Mouse (Mus musculus) hindbrain, embryonic 15.5 days (tissue): ENCODE measurements around the gene Cpa1. TPM values are rescaled to one million over a fixed set of nuclear protein-coding genes. Genes with fewer than 3 reads are reported as not detected.

Source experiments
- ATAC-seq: fragments of 200-750 bp; cut with Nextera tagmentation; 2 replicates; pipeline ENCODE4 v1.8.0; 2017; ENCODE audit warnings: low read depth, moderate number of reproducible peaks, moderate TSS enrichment; ENCODE audit not compliant: low FRiP score
- H3K27ac ChIP-seq: fragments of 300-500 bp; sonication (generic); replicated peaks from 2 replicates; pipeline ENCODE4 v1.5.1; 2015; ENCODE audit warnings: mild to moderate bottlenecking, inconsistent platforms
- H3K27me3 ChIP-seq: fragments of 300-500 bp; sonication (generic); 2 replicates; pipeline ENCODE4 v1.6.1; 2015; ENCODE audit warnings: control low read depth, inconsistent platforms
- H3K36me3 ChIP-seq: fragments of 300-500 bp; sonication (generic); 2 replicates; pipeline ENCODE4 v1.6.1; 2015; ENCODE audit warnings: control low read depth, inconsistent platforms
- H3K4me1 ChIP-seq: fragments of 300-500 bp; sonication (generic); replicated peaks from 2 replicates; pipeline ENCODE4 v1.6.1; 2015; ENCODE audit warnings: control low read depth, inconsistent platforms
- H3K4me2 ChIP-seq: fragments of 300-500 bp; sonication (generic); 2 replicates; pipeline ENCODE4 v1.6.1; 2015; ENCODE audit warnings: moderate library complexity, mild to moderate bottlenecking, inconsistent platforms
- H3K4me3 ChIP-seq: fragments of 300-500 bp; sonication (generic); 2 replicates; pipeline ENCODE4 v1.5.1; 2015; ENCODE audit warnings: mild to moderate bottlenecking, inconsistent platforms
- H3K9ac ChIP-seq: fragments of 300-500 bp; sonication (generic); 2 replicates; pipeline ENCODE4 v1.6.1; 2015; ENCODE audit warnings: inconsistent platforms
- H3K9me3 ChIP-seq: fragments of 300-500 bp; sonication (generic); 2 replicates; pipeline ENCODE4 v1.6.1; 2016; ENCODE audit warnings: control low read depth, inconsistent platforms
- WGBS: fragments of 180-500 bp; shearing (Covaris S2); methylation state at CpG from one replicate; pipeline ENCODE4 v1.1.7; 2015; 5-methylcytosine and 5-hydroxymethylcytosine counted together
- polyA plus RNA-seq: library from polyadenylated mRNA; unstranded; fragments of >200 nt; fragmentation: Nextera tagmentation; extraction: Ambion mirVana; gene quantifications from 2 replicates; pipeline ENCODE4 v1.2.1, GENCODE M21; 2015

Cpa1 gene
- polyA plus RNA-seq, 1 experiment from 2014 or later, result 0.73 TPM

DNA sequence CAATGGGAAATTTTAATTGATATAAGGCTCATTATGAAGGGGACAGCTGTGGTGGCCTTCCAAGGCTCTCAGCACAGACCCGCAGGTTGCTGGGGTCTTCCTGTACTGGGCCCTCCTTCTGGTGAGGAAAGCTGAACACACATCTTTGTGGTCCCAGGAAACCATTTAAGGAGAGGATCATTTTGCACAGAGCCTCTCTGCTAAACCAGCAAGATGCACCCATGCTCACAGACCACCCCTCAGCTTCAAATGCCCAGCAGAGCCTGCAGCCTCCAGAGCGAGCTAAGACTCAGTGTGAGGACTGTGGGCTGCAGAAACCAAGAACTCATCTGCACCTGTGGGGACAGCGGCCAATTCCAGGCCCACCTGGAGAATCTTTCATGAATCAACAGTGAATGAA, 15.9 kb downstream of the Cpa1 start:
- no peak overlapping the region for H3K4me3 ChIP-seq
- H3K27ac ChIP-seq, result peak overlapping the region; percentile 74
- no peaks in the 10 kb centered on the region for H3K36me3 ChIP-seq
- peaks cover 39% of the 10 kb centered on the region for H3K4me1 ChIP-seq
- H3K27me3 ChIP-seq, result no peaks in the 10 kb centered on the region
- 67% methylated on average over 3 of the region's 3 CpGs for WGBS
- ATAC-seq, result no peak
- H3K9ac ChIP-seq, result no peak overlapping the region
- H3K4me2 ChIP-seq, result no peak overlapping the region
- H3K9me3 ChIP-seq, result no peaks in the 10 kb centered on the region

DNA sequence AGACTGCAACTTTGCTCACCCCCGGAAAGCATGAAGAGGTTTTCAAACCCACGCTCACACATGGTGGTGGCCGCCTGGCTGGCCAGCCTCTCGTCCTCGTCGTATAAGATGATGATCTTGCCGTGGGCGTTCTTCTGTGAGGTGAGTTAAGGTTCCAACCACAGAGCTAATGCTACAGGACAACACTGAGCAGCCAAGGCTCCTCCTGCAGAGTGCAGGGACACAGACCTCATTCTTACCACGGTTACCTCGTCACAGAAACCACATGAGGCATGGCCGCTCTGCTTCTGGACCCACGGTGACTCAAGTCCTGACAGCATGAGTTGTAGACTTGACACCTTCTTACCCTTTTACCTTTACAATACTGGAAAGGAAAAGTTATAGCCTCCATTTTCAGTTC, 18.3 kb downstream of the Cpa1 start:
- peaks cover 36% of the 10 kb centered on the region for H3K4me1 ChIP-seq
- no peak overlapping the region for H3K4me3 ChIP-seq
- H3K36me3 ChIP-seq, result no peaks in the 10 kb centered on the region
- no peak overlapping the region for H3K27ac ChIP-seq
- no peaks in the 10 kb centered on the region for H3K9me3 ChIP-seq
- H3K4me2 ChIP-seq, result no peak overlapping the region
- no peak for ATAC-seq
- H3K27me3 ChIP-seq, result no peaks in the 10 kb centered on the region
- no peak overlapping the region for H3K9ac ChIP-seq
- WGBS, result 93% methylated on average over 12 of the region's 12 CpGs

DNA sequence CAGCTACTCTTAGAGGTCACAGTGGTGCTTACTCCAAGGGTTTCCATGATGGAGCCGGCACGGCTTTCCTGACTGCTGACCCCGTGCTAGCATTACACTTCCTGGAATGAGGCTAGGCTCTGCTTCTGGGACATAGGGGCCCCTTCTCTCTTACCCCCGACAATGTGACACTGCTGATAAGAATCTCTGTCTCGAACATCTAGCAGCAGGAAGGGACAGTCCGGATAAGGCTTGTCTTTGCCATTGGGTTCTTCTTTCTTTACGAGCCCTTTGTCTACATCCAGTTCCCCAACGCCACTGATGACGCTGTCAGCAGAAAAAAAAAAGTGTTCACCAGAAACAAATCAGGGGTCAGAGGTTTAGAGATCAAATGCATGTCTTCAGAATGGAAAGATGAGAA, 19.6 kb downstream of the Cpa1 start:
- Histone ChIP-seq H3K4me3 (no peak overlapping the region), H3K4me2 (no peak overlapping the region), H3K27me3 (no peaks in the 10 kb centered on the region), H3K27ac (no peak overlapping the region), H3K9me3 (no peaks in the 10 kb centered on the region), H3K4me1 (peaks cover 24% of the 10 kb centered on the region), H3K9ac (no peak overlapping the region), H3K36me3 (no peaks in the 10 kb centered on the region)
- no peak for ATAC-seq
- WGBS, result 74% methylated on average over 9 of the region's 9 CpGs

DNA sequence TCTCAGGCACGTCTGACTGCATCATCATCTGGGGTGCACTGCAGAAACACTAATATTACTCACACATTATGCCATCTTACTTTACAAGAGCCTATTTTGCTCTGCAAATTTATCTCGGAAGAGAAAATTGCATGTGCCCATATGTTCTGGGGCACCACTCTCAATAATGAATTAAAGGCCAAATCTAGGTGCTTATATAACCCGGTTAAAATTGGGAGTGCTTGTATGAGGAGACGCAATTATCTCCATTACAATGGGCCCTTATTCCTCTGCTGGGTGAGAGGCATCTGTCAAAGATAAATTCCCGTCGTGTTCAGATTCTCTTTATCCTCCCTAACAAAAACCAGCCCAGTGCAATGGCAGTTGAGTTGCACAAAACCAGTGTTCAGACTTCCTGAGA, 25.8 kb downstream of the Cpa1 start:
- H3K4me3 ChIP-seq, result no peak overlapping the region
- WGBS, result 32% methylated on average over 6 of the region's 6 CpGs
- ATAC-seq, result no peak
- H3K27ac ChIP-seq, result no peak overlapping the region
- no peaks in the 10 kb centered on the region for H3K27me3 ChIP-seq
- no peaks in the 10 kb centered on the region for H3K9me3 ChIP-seq
- no peak overlapping the region for H3K4me2 ChIP-seq
- H3K4me1 ChIP-seq, result peaks cover 7% of the 10 kb centered on the region; the same call in 1 of the 2 replicates
- no peak overlapping the region for H3K9ac ChIP-seq
- no peaks in the 10 kb centered on the region for H3K36me3 ChIP-seq

DNA sequence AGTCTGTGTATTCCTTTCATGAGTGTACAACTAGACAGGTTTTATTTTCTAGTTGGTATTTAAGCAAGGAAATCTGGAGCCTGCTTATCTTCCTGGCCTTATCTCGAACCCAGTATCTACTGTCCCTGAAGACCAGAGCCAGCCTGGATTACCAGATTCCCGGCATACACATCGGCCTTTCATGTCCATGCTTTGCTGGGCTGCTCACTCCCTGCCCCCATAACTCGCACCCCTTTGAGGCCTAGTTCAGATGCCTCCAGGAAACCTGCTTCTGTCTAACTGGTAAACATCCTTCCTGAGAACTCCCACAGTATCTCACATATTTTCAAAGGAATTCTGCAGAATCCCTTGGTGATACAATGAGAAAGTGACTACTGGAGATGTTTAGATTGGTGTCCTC, 26.3 kb downstream of the Cpa1 start:
- Histone ChIP-seq H3K27me3 (no peaks in the 10 kb centered on the region), H3K9ac (no peak overlapping the region), H3K36me3 (no peaks in the 10 kb centered on the region), H3K4me2 (no peak overlapping the region), H3K9me3 (no peaks in the 10 kb centered on the region), H3K4me3 (no peak overlapping the region), H3K27ac (no peak overlapping the region), H3K4me1 (peaks cover 7% of the 10 kb centered on the region; the same call in 1 of the 2 replicates)
- WGBS, result 56% methylated on average over 4 of the region's 4 CpGs
- no peak for ATAC-seq

DNA sequence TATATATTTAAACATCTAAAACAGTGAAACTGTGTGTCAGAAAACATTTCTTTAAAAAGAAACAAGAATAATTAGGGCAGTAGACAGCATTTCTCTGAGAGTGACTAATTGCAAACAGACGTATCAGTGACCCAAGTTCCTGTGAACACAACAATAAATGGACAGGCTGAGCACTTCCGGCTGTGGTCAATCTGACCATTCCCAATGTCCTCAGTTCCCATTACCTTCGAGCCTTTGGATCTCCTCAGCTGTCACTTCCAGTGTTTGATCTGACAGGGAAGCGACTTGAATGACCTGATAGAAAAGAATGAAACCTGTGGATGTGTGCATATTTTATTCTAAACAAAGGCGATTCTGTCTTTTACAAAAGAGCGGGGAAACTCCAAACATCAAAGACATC, 27.0 kb downstream of the Cpa1 start:
- Histone ChIP-seq H3K36me3 (no peaks in the 10 kb centered on the region), H3K4me1 (peaks cover 7% of the 10 kb centered on the region; the same call in 1 of the 2 replicates), H3K4me3 (no peak overlapping the region), H3K9ac (no peak overlapping the region), H3K27ac (no peak overlapping the region), H3K4me2 (no peak overlapping the region), H3K9me3 (no peaks in the 10 kb centered on the region), H3K27me3 (no peaks in the 10 kb centered on the region)
- no peak for ATAC-seq
- 44% methylated on average over 6 of the region's 6 CpGs for WGBS

DNA sequence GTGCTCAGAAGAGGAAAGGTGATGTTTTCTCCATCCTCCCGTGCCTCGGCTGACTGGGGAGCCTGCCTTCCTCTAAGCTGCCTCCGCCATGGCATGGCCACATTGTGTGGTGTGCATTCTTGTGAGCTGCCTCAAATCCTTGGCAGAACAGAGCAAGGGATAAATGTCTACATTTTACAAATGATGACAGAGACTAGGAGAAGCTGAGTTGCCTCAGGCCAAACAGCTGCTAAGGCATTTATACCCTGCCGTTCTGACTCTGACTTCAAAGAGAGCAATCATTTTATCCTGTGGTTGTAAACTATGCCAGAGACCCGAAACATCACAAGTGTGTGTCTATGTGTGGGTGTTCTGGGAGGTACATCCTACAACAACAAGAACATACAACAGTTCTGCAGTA, 28.6 kb downstream of the Cpa1 start:
- Histone ChIP-seq H3K4me2 (no peak overlapping the region), H3K9ac (no peak overlapping the region), H3K4me1 (peaks cover 7% of the 10 kb centered on the region), H3K9me3 (no peaks in the 10 kb centered on the region), H3K27ac (no peak overlapping the region), H3K4me3 (no peak overlapping the region), H3K36me3 (no peaks in the 10 kb centered on the region), H3K27me3 (no peaks in the 10 kb centered on the region)
- ATAC-seq, result no peak
- 44% methylated on average over 5 of the region's 5 CpGs for WGBS

DNA sequence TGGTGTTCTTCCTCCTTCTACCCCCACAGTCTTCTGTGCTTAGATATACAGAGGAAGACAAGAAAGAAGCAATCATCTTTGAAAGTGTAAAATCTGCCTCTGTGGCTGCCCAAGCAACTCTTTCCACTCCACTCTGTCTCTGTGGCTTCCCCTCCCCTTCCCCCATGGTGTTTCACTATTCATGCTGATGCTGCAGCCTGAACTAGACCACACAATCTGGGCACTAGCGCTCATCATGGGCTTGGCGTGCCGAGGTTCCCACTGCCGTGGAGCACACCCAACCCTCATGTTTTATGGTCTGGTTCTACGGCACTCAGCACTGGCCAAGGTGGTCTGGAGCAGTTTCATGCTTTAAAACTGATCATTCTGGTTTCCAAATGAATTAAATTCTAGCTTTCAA, 32.7 kb downstream of the Cpa1 start:
- no peaks in the 10 kb centered on the region for H3K27me3 ChIP-seq
- H3K9me3 ChIP-seq, result no peaks in the 10 kb centered on the region
- no peak overlapping the region for H3K27ac ChIP-seq
- H3K4me2 ChIP-seq, result no peak overlapping the region
- no peak for ATAC-seq
- H3K9ac ChIP-seq, result no peak overlapping the region
- WGBS, result 73% methylated on average over 5 of the region's 5 CpGs
- no peak overlapping the region for H3K4me3 ChIP-seq
- peaks cover 26% of the 10 kb centered on the region for H3K4me1 ChIP-seq
- H3K36me3 ChIP-seq, result no peaks in the 10 kb centered on the region

DNA sequence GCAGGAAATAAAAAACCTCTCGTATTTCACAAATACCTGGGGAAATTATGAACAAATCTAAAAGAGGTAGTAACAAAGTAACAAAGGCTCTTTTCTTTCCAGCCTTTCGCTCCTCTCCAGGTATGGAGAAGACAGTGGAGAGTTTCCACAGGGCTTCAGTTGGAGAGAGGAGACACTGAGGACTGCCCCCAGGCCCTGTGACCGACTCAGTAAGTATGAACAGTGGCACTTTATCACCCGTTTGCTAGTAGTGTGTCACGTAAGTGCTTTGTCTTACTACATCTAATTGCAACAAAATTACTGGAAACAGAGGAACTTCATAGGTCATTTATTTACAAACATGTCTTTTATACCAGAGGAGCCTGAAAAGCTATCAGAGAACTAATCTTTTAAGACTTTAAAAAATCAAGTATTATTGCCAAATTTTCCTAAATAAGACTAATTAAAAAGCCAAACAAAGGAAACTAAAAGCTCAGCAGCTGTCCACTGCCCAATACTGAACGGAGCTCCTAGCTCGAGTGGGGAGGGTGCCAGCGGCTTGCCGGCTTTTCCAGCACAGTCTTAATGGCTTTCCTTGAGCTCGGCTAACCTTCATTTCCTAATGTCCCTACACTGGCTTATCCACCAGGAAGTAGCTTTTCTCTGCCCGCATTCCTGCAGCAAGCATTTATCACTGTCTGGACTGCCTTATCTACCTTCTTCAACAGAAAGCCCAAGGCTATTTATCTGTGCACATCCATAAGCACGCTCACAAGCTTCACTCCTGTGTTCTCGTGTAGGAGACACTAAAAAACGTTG, 34.9 kb downstream of the Cpa1 start:
- H3K4me3 ChIP-seq, result no peak overlapping the region
- H3K4me2 ChIP-seq, result peak overlapping the region; percentile 48
- 22% methylated on average over 14 of the region's 14 CpGs for WGBS
- no peaks in the 10 kb centered on the region for H3K27me3 ChIP-seq
- H3K9ac ChIP-seq, result peak overlapping the region; percentile 12; the same call in 1 of the 2 replicates
- no peaks in the 10 kb centered on the region for H3K9me3 ChIP-seq
- H3K4me1 ChIP-seq, result peaks cover 32% of the 10 kb centered on the region
- peak overlapping the region; percentile 94 for H3K27ac ChIP-seq
- peak; percentile 64; the same call in 1 of the 2 replicates for ATAC-seq
- H3K36me3 ChIP-seq, result no peaks in the 10 kb centered on the region

DNA sequence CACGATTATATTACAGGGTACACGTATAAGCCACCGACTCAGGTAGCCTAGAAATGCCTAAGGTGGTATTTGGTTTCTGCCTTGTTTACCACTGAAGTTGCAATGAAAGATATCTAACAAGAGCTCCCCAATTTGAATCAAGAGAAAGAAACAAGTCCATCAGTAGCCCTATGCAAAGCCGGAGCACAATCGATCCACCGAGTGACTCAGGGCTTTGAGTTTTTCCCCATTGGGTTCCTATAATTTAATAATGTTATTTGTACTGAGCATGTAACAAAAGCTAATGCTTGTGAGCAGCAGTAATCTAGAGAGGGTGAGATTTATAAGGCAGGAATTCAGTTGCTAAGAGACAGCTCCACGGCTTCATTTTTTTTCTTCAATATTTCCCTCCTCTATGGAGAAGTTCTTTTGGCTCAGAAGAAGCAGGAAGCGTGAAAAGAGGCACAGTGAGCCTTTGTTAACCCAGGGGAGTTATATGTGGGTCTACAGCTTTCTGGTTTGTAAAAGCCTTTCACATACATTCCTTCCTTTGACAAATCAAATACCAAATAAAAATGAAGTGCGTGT, 35.8 kb downstream of the Cpa1 start:
- H3K27me3 ChIP-seq, result no peaks in the 10 kb centered on the region
- H3K36me3 ChIP-seq, result no peaks in the 10 kb centered on the region
- H3K27ac ChIP-seq, result peak overlapping the region; percentile 94
- peak; percentile 52 for ATAC-seq
- 26% methylated on average over 9 of the region's 9 CpGs for WGBS
- no peak overlapping the region for H3K4me3 ChIP-seq
- H3K4me1 ChIP-seq, result peaks cover 39% of the 10 kb centered on the region
- peak overlapping the region; percentile 48 for H3K4me2 ChIP-seq
- H3K9me3 ChIP-seq, result no peaks in the 10 kb centered on the region
- H3K9ac ChIP-seq, result 0 out of 2 replicates have a peak overlapping the region, but pooled peaks have one; percentile 54

DNA sequence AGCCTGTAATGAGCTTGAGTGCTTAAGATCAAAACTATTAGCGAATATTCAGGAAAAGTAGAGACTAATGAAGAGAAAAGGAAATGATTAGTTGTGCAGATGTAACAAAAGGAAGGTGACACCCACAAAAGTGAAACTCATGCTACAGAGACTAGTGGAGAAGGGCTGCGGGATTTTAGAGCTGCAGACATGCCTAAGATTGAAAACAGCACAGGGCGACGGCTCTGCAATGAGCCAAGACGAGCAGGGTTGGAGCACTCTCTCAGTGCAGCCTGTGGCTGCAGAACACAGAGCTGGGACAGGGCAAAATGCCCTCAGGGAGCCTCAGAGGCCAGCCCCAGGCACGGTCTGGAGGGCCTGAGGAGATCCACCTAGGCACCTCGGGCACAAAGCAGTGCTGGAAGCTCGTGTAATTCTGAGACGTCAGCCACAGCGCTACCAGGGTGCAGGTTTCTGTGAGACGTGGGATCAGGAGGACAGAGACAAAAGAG, 36.3 kb downstream of the Cpa1 start:
- Histone ChIP-seq H3K4me1 (peaks cover 39% of the 10 kb centered on the region), H3K27me3 (no peaks in the 10 kb centered on the region), H3K36me3 (no peaks in the 10 kb centered on the region), H3K4me3 (no peak overlapping the region), H3K4me2 (peak overlapping the region; percentile 48), H3K9ac (peak overlapping the region; percentile 54), H3K27ac (peak overlapping the region; percentile 94), H3K9me3 (no peaks in the 10 kb centered on the region)
- 7% methylated on average over 11 of the region's 11 CpGs for WGBS
- peak; percentile 68; the same call in 1 of the 2 replicates for ATAC-seq

DNA sequence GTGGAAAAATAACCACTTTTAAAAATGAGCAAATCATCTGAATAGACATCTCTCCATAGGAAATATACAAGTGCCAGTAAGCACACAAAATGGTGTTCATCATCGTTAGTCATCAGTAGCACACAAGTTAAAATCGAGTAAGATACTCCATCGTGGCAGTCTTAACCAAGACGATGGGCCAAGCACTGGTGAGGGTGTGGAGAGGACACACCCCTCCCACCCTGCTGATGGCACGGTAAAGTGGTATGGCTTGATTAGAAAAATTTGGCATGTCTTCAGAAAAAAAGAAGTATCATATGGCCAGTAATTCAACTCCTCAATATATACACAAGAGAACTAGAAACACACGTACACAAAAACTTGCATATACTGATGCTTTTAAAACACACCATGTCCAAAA, 37.5 kb downstream of the Cpa1 start:
- H3K9me3 ChIP-seq, result no peaks in the 10 kb centered on the region
- peaks cover 39% of the 10 kb centered on the region for H3K4me1 ChIP-seq
- no peak overlapping the region for H3K4me3 ChIP-seq
- H3K9ac ChIP-seq, result no peak overlapping the region
- no peaks in the 10 kb centered on the region for H3K27me3 ChIP-seq
- 0 out of 2 replicates have a peak overlapping the region, but pooled peaks have one; percentile 94 for H3K27ac ChIP-seq
- no peak for ATAC-seq
- H3K36me3 ChIP-seq, result no peaks in the 10 kb centered on the region
- WGBS, result 84% methylated on average over 6 of the region's 6 CpGs
- H3K4me2 ChIP-seq, result no peak overlapping the region
